Mouse (Mus musculus) left cerebral cortex, postnatal 4 days (tissue): ENCODE measurements around the gene Zfhx3. TPM values are rescaled to one million over a fixed set of nuclear protein-coding genes. Genes with fewer than 3 reads are reported as not detected.

Source experiments
- DNase-seq: peaks from one replicate; pipeline ENCODE4 v3.0.0-alpha.2; 2022
- intact Hi-C: fragments of 180-260 bp; cut with DNase I; formaldehyde crosslinking; loops from one replicate; pipeline ENCODE4 v1.15.1; 2025
- total RNA-seq, 2 experiments: library from RNA; stranded (reverse); gene quantifications; 2 replicates each; pipeline ENCODE4 v1.2.3; 2021

Zfhx3 gene
- total RNA-seq, 2 experiments from 2014 or later = 5.0 to 5.7 TPM

- intact Hi-C loops = no loop called here
Observed at GRCm38 (mm10) chr8:108896468-108897346, 954.3 kb downstream of the Zfhx3 start.

GRCm38 (mm10) chr8:108897347-108898100, 955.1 kb downstream of the Zfhx3 start:
- intact Hi-C loops = no loop called here
- DNase-seq = peak; percentile 41

More at GRCm38 (mm10) chr8:108896468-108897346, 954.3 kb downstream of the Zfhx3 start:
- peak; percentile 93 for DNase-seq

- DNase-seq = no peak
- intact Hi-C loops = no loop called here
Observed at GRCm38 (mm10) chr8:108899251-108899771, 956.9 kb downstream of the Zfhx3 start.

GRCm38 (mm10) chr8:108900541-108900940, 958.1 kb downstream of the Zfhx3 start:
- intact Hi-C loops = loop anchor here (10.0 kb wide), 1 partner anchor 176 kb away; no protein-coding TSS in a partner anchor
- no peak for DNase-seq

- intact Hi-C loops = loop anchor here (10.0 kb wide), 1 partner anchor 176 kb away; no protein-coding TSS in a partner anchor
- no peak for DNase-seq
Observed at GRCm38 (mm10) chr8:108901208-108901607, 958.8 kb downstream of the Zfhx3 start.

- DNase-seq = no peak
- intact Hi-C loops = loop anchor here (10.0 kb wide), 1 partner anchor 179 kb away; no protein-coding TSS in a partner anchor
Observed at GRCm38 (mm10) chr8:108903550-108903949, 961.1 kb downstream of the Zfhx3 start.

GRCm38 (mm10) chr8:108904288-108904971, 962.0 kb downstream of the Zfhx3 start:
- no peak for DNase-seq
- intact Hi-C loops = loop anchor here (10.0 kb wide), 1 partner anchor 180 kb away; no protein-coding TSS in a partner anchor

- intact Hi-C loops = loop anchor here (10.0 kb wide), 1 partner anchor 183 kb away; no protein-coding TSS in a partner anchor
- DNase-seq = no peak
Observed at GRCm38 (mm10) chr8:108908066-108908465, 965.6 kb downstream of the Zfhx3 start.

GRCm38 (mm10) chr8:108908540-108908939, 966.1 kb downstream of the Zfhx3 start:
- intact Hi-C loops = loop anchor here (10.0 kb wide), 1 partner anchor 184 kb away; no protein-coding TSS in a partner anchor
- DNase-seq = no peak

GRCm38 (mm10) chr8:108909035-108909434, 966.6 kb downstream of the Zfhx3 start:
- intact Hi-C loops = loop anchor here (10.0 kb wide), 1 partner anchor 184 kb away; no protein-coding TSS in a partner anchor
- DNase-seq = no peak

- intact Hi-C loops = loop anchor here (10.0 kb wide), 1 partner anchor 185 kb away; no protein-coding TSS in a partner anchor
Observed at GRCm38 (mm10) chr8:108909455-108909854, 967.0 kb downstream of the Zfhx3 start.

GRCm38 (mm10) chr8:108910843-108911242, 968.4 kb downstream of the Zfhx3 start:
- intact Hi-C loops = no loop called here
- DNase-seq = no peak

More at GRCm38 (mm10) chr8:108909455-108909854, 967.0 kb downstream of the Zfhx3 start:
- no peak for DNase-seq

GRCm38 (mm10) chr8:108911511-108911910, 969.1 kb downstream of the Zfhx3 start:
- DNase-seq = peak; percentile 90
- intact Hi-C loops = no loop called here

GRCm38 (mm10) chr8:108912998-108913397, 970.6 kb downstream of the Zfhx3 start:
- intact Hi-C loops = no loop called here
- DNase-seq = no peak

GRCm38 (mm10) chr8:108915425-108915824, 973.0 kb downstream of the Zfhx3 start:
- intact Hi-C loops = no loop called here

GRCm38 (mm10) chr8:108915876-108916275, 973.4 kb downstream of the Zfhx3 start:
- intact Hi-C loops = no loop called here
- no peak for DNase-seq

More at GRCm38 (mm10) chr8:108915425-108915824, 973.0 kb downstream of the Zfhx3 start:
- DNase-seq = no peak

- no peak for DNase-seq
- intact Hi-C loops = no loop called here
Observed at GRCm38 (mm10) chr8:108920151-108920550, 977.7 kb downstream of the Zfhx3 start.

- intact Hi-C loops = no loop called here
- DNase-seq = no peak
Observed at GRCm38 (mm10) chr8:108923161-108923560, 980.7 kb downstream of the Zfhx3 start.

- intact Hi-C loops = no loop called here
- DNase-seq = no peak
Observed at GRCm38 (mm10) chr8:108924526-108924925, 982.1 kb downstream of the Zfhx3 start.

GRCm38 (mm10) chr8:108926106-108926505, 983.7 kb downstream of the Zfhx3 start:
- intact Hi-C loops = no loop called here
- peak; percentile 43 for DNase-seq
